Mouse (Mus musculus) embryonic facial prominence, embryonic 13.5 days (tissue): Measurements from ENCODE around the gene Mxd1. TPM values are rescaled to one million over a fixed set of nuclear protein-coding genes. Genes with fewer than 3 reads are reported as not detected.

Experiments used
- ATAC-seq: fragments of 200-750 bp; cut with Nextera tagmentation; 2 replicates; pipeline ENCODE4 v1.8.0; 2017; ENCODE audit warnings: low read depth; ENCODE audit not compliant: insufficient number of reproducible peaks, insufficient read depth, low FRiP score, low TSS enrichment
- H3K27ac ChIP-seq: fragments of 300-500 bp; sonication (generic); 2 replicates; pipeline ENCODE4 v1.5.1; 2015; ENCODE audit warnings: moderate library complexity, mild to moderate bottlenecking, inconsistent platforms
- H3K27me3 ChIP-seq: fragments of 300-500 bp; sonication (generic); 2 replicates; pipeline ENCODE4 v1.6.1; 2015; ENCODE audit warnings: mild to moderate bottlenecking, inconsistent platforms
- H3K36me3 ChIP-seq: fragments of 300-500 bp; sonication (generic); 2 replicates; pipeline ENCODE4 v1.6.1; 2015; ENCODE audit warnings: mild to moderate bottlenecking, inconsistent platforms
- H3K4me1 ChIP-seq: fragments of 300-500 bp; sonication (generic); 2 replicates; pipeline ENCODE4 v1.6.1; 2015; ENCODE audit warnings: inconsistent platforms
- H3K4me2 ChIP-seq: fragments of 300-500 bp; sonication (generic); 2 replicates; pipeline ENCODE4 v1.6.1; 2015; ENCODE audit warnings: moderate library complexity, mild to moderate bottlenecking, inconsistent platforms
- H3K4me3 ChIP-seq: fragments of 300-500 bp; sonication (generic); 2 replicates; pipeline ENCODE4 v1.5.1; 2015; ENCODE audit warnings: mild to moderate bottlenecking, inconsistent platforms
- H3K9ac ChIP-seq: fragments of 300-500 bp; sonication (generic); 2 replicates; pipeline ENCODE4 v1.6.1; 2015; ENCODE audit warnings: mild to moderate bottlenecking, inconsistent platforms
- H3K9me3 ChIP-seq: fragments of 300-500 bp; sonication (generic); 2 replicates; pipeline ENCODE4 v1.6.1; 2016; ENCODE audit warnings: inconsistent platforms
- WGBS: fragments of 180-500 bp; shearing (Covaris S2); methylation state at CpG from one replicate; pipeline ENCODE4 v1.1.7; 2015; ENCODE audit warnings: mixed read lengths; 5-methylcytosine and 5-hydroxymethylcytosine counted together
- polyA plus RNA-seq: library from polyadenylated mRNA; unstranded; fragments of >200 nt; fragmentation: Nextera tagmentation; extraction: Ambion mirVana; gene quantifications from 2 replicates; pipeline ENCODE4 v1.2.1, GENCODE M21; 2015

Gene Mxd1
- polyA plus RNA-seq, 1 experiment from 2014 or later, result 12.8 TPM

GRCm38 (mm10) chr6:86678341-86678740 is 9.4 kb upstream of the Mxd1 start:
- Histone ChIP-seq H3K9me3 (no peaks in the 10 kb centered on the region), H3K9ac (no peak overlapping the region), H3K4me2 (no peak overlapping the region), H3K27ac (no peak overlapping the region), H3K4me1 (peaks cover 3% of the 10 kb centered on the region), H3K36me3 (peaks cover 90% of the 10 kb centered on the region), H3K27me3 (no peaks in the 10 kb centered on the region), H3K4me3 (no peak overlapping the region)
- ATAC-seq, result no peak
- WGBS, result 85% methylated on average over 6 of the region's 6 CpGs

- Histone ChIP-seq H3K9me3 (no peaks in the 10 kb centered on the region), H3K36me3 (peaks cover 52% of the 10 kb centered on the region), H3K4me1 (peaks cover 25% of the 10 kb centered on the region), H3K27me3 (no peaks in the 10 kb centered on the region), H3K9ac (no peak overlapping the region), H3K4me2 (no peak overlapping the region), H3K4me3 (no peak overlapping the region), H3K27ac (no peak overlapping the region)
- 22% methylated on average over 2 of the region's 2 CpGs for WGBS
- ATAC-seq, result no peak
These were observed 1.9 kb upstream of the Mxd1 start for GRCm38 (mm10) chr6:86670873-86671272.

GRCm38 (mm10) chr6:86669240-86669727 is 323 bp upstream of the Mxd1 start:
- Histone ChIP-seq H3K27me3 (no peaks in the 10 kb centered on the region), H3K4me3 (peak overlapping the region; percentile 91), H3K27ac (peak overlapping the region; percentile 30), H3K4me1 (peaks cover 25% of the 10 kb centered on the region), H3K9ac (peak overlapping the region; percentile 73), H3K9me3 (no peaks in the 10 kb centered on the region), H3K36me3 (peaks cover 43% of the 10 kb centered on the region), H3K4me2 (peak overlapping the region; percentile 97)
- ATAC-seq, result peak; percentile 100
- 2% methylated on average over 37 of the region's 37 CpGs for WGBS

- H3K27me3 ChIP-seq, result no peaks in the 10 kb centered on the region
- peaks cover 39% of the 10 kb centered on the region for H3K36me3 ChIP-seq
- ATAC-seq, result no peak
- no peak overlapping the region for H3K27ac ChIP-seq
- peak overlapping the region; percentile 90; the same call in 1 of the 2 replicates for H3K9ac ChIP-seq
- H3K4me3 ChIP-seq, result peak overlapping the region; percentile 91; the same call in 1 of the 2 replicates
- peaks cover 25% of the 10 kb centered on the region for H3K4me1 ChIP-seq
- 91% methylated on average over 10 of the region's 10 CpGs for WGBS
- no peaks in the 10 kb centered on the region for H3K9me3 ChIP-seq
- H3K4me2 ChIP-seq, result peak overlapping the region; percentile 97
These were observed 1.9 kb downstream of the Mxd1 start for GRCm38 (mm10) chr6:86667061-86667460.

- Histone ChIP-seq H3K9ac (no peak overlapping the region; the same call in 1 of the 2 replicates), H3K36me3 (peaks cover 45% of the 10 kb centered on the region), H3K4me3 (no peak overlapping the region), H3K4me2 (no peak overlapping the region), H3K27me3 (no peaks in the 10 kb centered on the region), H3K27ac (no peak overlapping the region), H3K4me1 (peaks cover 25% of the 10 kb centered on the region), H3K9me3 (no peaks in the 10 kb centered on the region)
- no peak for ATAC-seq
- 75% methylated on average over 17 of the region's 17 CpGs for WGBS
These were observed 3.2 kb downstream of the Mxd1 start for GRCm38 (mm10) chr6:86665560-86666307.

GRCm38 (mm10) chr6:86665076-86665475 is 3.9 kb downstream of the Mxd1 start:
- no peak overlapping the region for H3K4me2 ChIP-seq
- no peaks in the 10 kb centered on the region for H3K9me3 ChIP-seq
- no peak overlapping the region for H3K4me3 ChIP-seq
- H3K27ac ChIP-seq, result no peak overlapping the region
- H3K4me1 ChIP-seq, result peaks cover 23% of the 10 kb centered on the region
- H3K36me3 ChIP-seq, result peaks cover 51% of the 10 kb centered on the region
- H3K27me3 ChIP-seq, result no peaks in the 10 kb centered on the region
- H3K9ac ChIP-seq, result no peak overlapping the region
- 75% methylated on average over 5 of the region's 5 CpGs for WGBS
- no peak for ATAC-seq

- Histone ChIP-seq H3K9me3 (no peaks in the 10 kb centered on the region), H3K4me1 (no peaks in the 10 kb centered on the region), H3K27ac (no peak overlapping the region), H3K4me3 (no peak overlapping the region), H3K27me3 (no peaks in the 10 kb centered on the region), H3K4me2 (no peak overlapping the region), H3K36me3 (peaks cover 66% of the 10 kb centered on the region), H3K9ac (0 out of 2 replicates have a peak overlapping the region, but pooled peaks have one; percentile 11)
- ATAC-seq, result no peak
- WGBS, result 74% methylated on average over 9 of the region's 9 CpGs
These were observed 8.6 kb downstream of the Mxd1 start for GRCm38 (mm10) chr6:86660161-86660877.

GRCm38 (mm10) chr6:86658501-86658900 is 10.5 kb downstream of the Mxd1 start:
- Histone ChIP-seq H3K27me3 (no peaks in the 10 kb centered on the region), H3K27ac (no peak overlapping the region), H3K9me3 (no peaks in the 10 kb centered on the region), H3K36me3 (peaks cover 71% of the 10 kb centered on the region), H3K4me2 (no peak overlapping the region), H3K4me1 (no peaks in the 10 kb centered on the region), H3K9ac (no peak overlapping the region), H3K4me3 (no peak overlapping the region)
- ATAC-seq, result no peak
- 83% methylated on average over 3 of the region's 3 CpGs for WGBS

- Histone ChIP-seq H3K27me3 (no peaks in the 10 kb centered on the region), H3K4me1 (no peaks in the 10 kb centered on the region), H3K9ac (no peak overlapping the region), H3K4me2 (no peak overlapping the region), H3K9me3 (no peaks in the 10 kb centered on the region), H3K4me3 (no peak overlapping the region), H3K36me3 (peaks cover 68% of the 10 kb centered on the region), H3K27ac (no peak overlapping the region)
- ATAC-seq, result no peak
- 76% methylated on average over 9 of the region's 9 CpGs for WGBS
These were observed 14.6 kb downstream of the Mxd1 start for GRCm38 (mm10) chr6:86654270-86654916.

- H3K9ac ChIP-seq, result no peak overlapping the region
- WGBS, result 88% methylated on average over 6 of the region's 6 CpGs
- H3K9me3 ChIP-seq, result no peaks in the 10 kb centered on the region
- no peak for ATAC-seq
- no peak overlapping the region for H3K27ac ChIP-seq
- no peaks in the 10 kb centered on the region for H3K27me3 ChIP-seq
- no peak overlapping the region for H3K4me3 ChIP-seq
- no peak overlapping the region for H3K4me2 ChIP-seq
- H3K36me3 ChIP-seq, result peaks cover 71% of the 10 kb centered on the region
- no peaks in the 10 kb centered on the region for H3K4me1 ChIP-seq
These were observed 15.9 kb downstream of the Mxd1 start for GRCm38 (mm10) chr6:86653026-86653425.

GRCm38 (mm10) chr6:86646143-86646542 is 22.8 kb downstream of the Mxd1 start:
- no peak for ATAC-seq
- H3K27ac ChIP-seq, result no peak overlapping the region
- no peaks in the 10 kb centered on the region for H3K27me3 ChIP-seq
- H3K4me1 ChIP-seq, result no peaks in the 10 kb centered on the region
- 75% methylated on average over 7 of the region's 7 CpGs for WGBS
- H3K4me2 ChIP-seq, result no peak overlapping the region
- peaks cover 29% of the 10 kb centered on the region for H3K36me3 ChIP-seq
- H3K4me3 ChIP-seq, result no peak overlapping the region
- no peak overlapping the region for H3K9ac ChIP-seq
- H3K9me3 ChIP-seq, result no peaks in the 10 kb centered on the region
